Mouse (Mus musculus): ENCODE measurements at regions not wholly inside any gene's neighbourhood (a gene's known extent, or its start where the extent isn't known, plus 50 kb on each side); places are given as distances from the start of the nearest gene placed in this dataset.

- TF ChIP-seq ZNF384 (IDR thresholded peaks at IDR 0.05; ENCODE audit: low read depth, low read length) (no peak), MAFK (IDR thresholded peaks at IDR 0.05; ENCODE audit: insufficient read depth, low read depth, low read length) (no peak), ZC3H11A (IDR thresholded peaks at IDR 0.05; ENCODE audit: borderline replicate concordance, low read depth, low read length) (no peak), CHD2 (IDR thresholded peaks at IDR 0.05; ENCODE audit: low read depth, low read length) (no peak), HCFC1 (IDR thresholded peaks at IDR 0.05; ENCODE audit: borderline replicate concordance, insufficient read depth, low read length) (no peak)
Measured at GRCm38 (mm10) chr2:53680350-53681011, 404.9 kb downstream of the Rprm start.

All from ES-E14 (cell line).